Mouse (Mus musculus) liver, embryonic 12.5 days (tissue): ENCODE measurements around the gene Ppm1n. TPM values are rescaled to one million over a fixed set of nuclear protein-coding genes. Genes with fewer than 3 reads are reported as not detected.

Source experiments
- ATAC-seq: fragments of 200-750 bp; cut with Nextera tagmentation; 2 replicates; pipeline ENCODE4 v1.8.0; 2017; ENCODE audit warnings: moderate number of reproducible peaks, mild to moderate bottlenecking, moderate library complexity
- H3K27ac ChIP-seq: fragments of 300-500 bp; sonication (generic); 2 replicates; pipeline ENCODE4 v1.5.1; 2016; ENCODE audit warnings: mild to moderate bottlenecking
- H3K27me3 ChIP-seq: fragments of 300-500 bp; sonication (generic); replicated peaks from 2 replicates; pipeline ENCODE4 v1.6.1; 2016; ENCODE audit warnings: mild to moderate bottlenecking, moderate library complexity
- H3K36me3 ChIP-seq: fragments of 300-500 bp; sonication (generic); 2 replicates; pipeline ENCODE4 v1.6.1; 2016; ENCODE audit warnings: mild to moderate bottlenecking, moderate library complexity
- H3K4me1 ChIP-seq: fragments of 300-500 bp; sonication (generic); 2 replicates; pipeline ENCODE4 v1.6.1; 2016
- H3K4me2 ChIP-seq: fragments of 300-500 bp; sonication (generic); 2 replicates; pipeline ENCODE4 v1.6.1; 2016; ENCODE audit warnings: mild to moderate bottlenecking, moderate library complexity
- H3K4me3 ChIP-seq: fragments of 300-500 bp; sonication (generic); 2 replicates; pipeline ENCODE4 v1.5.1; 2016; ENCODE audit warnings: mild to moderate bottlenecking, moderate library complexity
- H3K9ac ChIP-seq: fragments of 300-500 bp; sonication (generic); 2 replicates; pipeline ENCODE4 v1.6.1; 2016; ENCODE audit warnings: mild to moderate bottlenecking, moderate library complexity
- H3K9me3 ChIP-seq: fragments of 300-500 bp; sonication (generic); replicated peaks from 2 replicates; pipeline ENCODE4 v1.6.1; 2016; ENCODE audit warnings: mild to moderate bottlenecking, moderate library complexity
- WGBS: fragments of 180-500 bp; shearing (Covaris S2); methylation state at CpG from one replicate; pipeline ENCODE4 v1.1.7; 2016; ENCODE audit not compliant: insufficient replicate concordance; 5-methylcytosine and 5-hydroxymethylcytosine counted together
- polyA plus RNA-seq: library from polyadenylated mRNA; unstranded; fragments of >200 nt; fragmentation: Nextera tagmentation; extraction: Ambion mirVana; gene quantifications from 2 replicates; pipeline ENCODE4 v1.2.1, GENCODE M21; 2016

The Ppm1n gene
- polyA plus RNA-seq, 1 experiment from 2014 or later: not detected

GRCm38 (mm10) chr7:19305796-19306765, 26.2 kb upstream of the Ppm1n start:
- H3K27ac ChIP-seq: no peak overlapping the region
- H3K9ac ChIP-seq: no peak overlapping the region
- no peak for ATAC-seq
- no peak overlapping the region for H3K4me3 ChIP-seq
- no peak overlapping the region for H3K4me2 ChIP-seq
- H3K36me3 ChIP-seq: no peaks in the 10 kb centered on the region
- no peaks in the 10 kb centered on the region for H3K9me3 ChIP-seq
- 43% methylated on average over 16 of the region's 16 CpGs for WGBS
- peaks cover 83% of the 10 kb centered on the region for H3K27me3 ChIP-seq
- peaks cover 52% of the 10 kb centered on the region for H3K4me1 ChIP-seq

GRCm38 (mm10) chr7:19305413-19305735, 25.5 kb upstream of the Ppm1n start:
- no peak for ATAC-seq
- no peaks in the 10 kb centered on the region for H3K36me3 ChIP-seq
- peaks cover 51% of the 10 kb centered on the region for H3K4me1 ChIP-seq
- H3K9me3 ChIP-seq: no peaks in the 10 kb centered on the region
- 0 out of 2 replicates have a peak overlapping the region, but pooled peaks have one; percentile 0 for H3K9ac ChIP-seq
- peak overlapping the region; percentile 42 for H3K4me2 ChIP-seq
- no peak overlapping the region for H3K27ac ChIP-seq
- 8% methylated on average over 6 of the region's 6 CpGs for WGBS
- peak overlapping the region; percentile 38; the same call in 1 of the 2 replicates for H3K4me3 ChIP-seq
- peaks cover 77% of the 10 kb centered on the region for H3K27me3 ChIP-seq

- Histone ChIP-seq H3K36me3 (no peaks in the 10 kb centered on the region), H3K4me3 (peak overlapping the region; percentile 38), H3K4me1 (peaks cover 47% of the 10 kb centered on the region), H3K4me2 (peak overlapping the region; percentile 42), H3K9me3 (no peaks in the 10 kb centered on the region), H3K27ac (no peak overlapping the region), H3K27me3 (peaks cover 77% of the 10 kb centered on the region), H3K9ac (0 out of 2 replicates have a peak overlapping the region, but pooled peaks have one; percentile 0)
- no peak for ATAC-seq
- 2% methylated on average over 47 of the region's 48 CpGs for WGBS
Observed at GRCm38 (mm10) chr7:19304501-19305412, 24.9 kb upstream of the Ppm1n start.

- Histone ChIP-seq H3K4me3 (no peak overlapping the region), H3K4me1 (peaks cover 37% of the 10 kb centered on the region), H3K27ac (no peak overlapping the region), H3K27me3 (peaks cover 68% of the 10 kb centered on the region), H3K4me2 (peak overlapping the region; percentile 42), H3K36me3 (no peaks in the 10 kb centered on the region), H3K9me3 (no peaks in the 10 kb centered on the region), H3K9ac (no peak overlapping the region)
- ATAC-seq: no peak
- WGBS: under 1% methylated on average over 16 of the region's 16 CpGs
Observed at GRCm38 (mm10) chr7:19303770-19304169, 23.9 kb upstream of the Ppm1n start.

- Histone ChIP-seq H3K27me3 (peaks cover 68% of the 10 kb centered on the region), H3K4me2 (no peak overlapping the region), H3K4me1 (peaks cover 30% of the 10 kb centered on the region), H3K27ac (no peak overlapping the region), H3K4me3 (no peak overlapping the region), H3K36me3 (no peaks in the 10 kb centered on the region), H3K9me3 (no peaks in the 10 kb centered on the region), H3K9ac (no peak overlapping the region)
- ATAC-seq: no peak
- 81% methylated on average over 12 of the region's 12 CpGs for WGBS
Observed at GRCm38 (mm10) chr7:19303046-19303305, 23.1 kb upstream of the Ppm1n start.

- Histone ChIP-seq H3K36me3 (no peaks in the 10 kb centered on the region), H3K4me2 (no peak overlapping the region), H3K27me3 (peaks cover 63% of the 10 kb centered on the region), H3K27ac (no peak overlapping the region), H3K4me3 (no peak overlapping the region), H3K9me3 (no peaks in the 10 kb centered on the region), H3K4me1 (peaks cover 25% of the 10 kb centered on the region), H3K9ac (no peak overlapping the region)
- WGBS: 40% methylated on average over 13 of the region's 13 CpGs
- no peak for ATAC-seq
Observed at GRCm38 (mm10) chr7:19302264-19303045, 22.6 kb upstream of the Ppm1n start.

GRCm38 (mm10) chr7:19301461-19302263, 21.8 kb upstream of the Ppm1n start:
- no peak overlapping the region for H3K9ac ChIP-seq
- peak overlapping the region; percentile 57 for H3K4me3 ChIP-seq
- H3K36me3 ChIP-seq: no peaks in the 10 kb centered on the region
- peak overlapping the region; percentile 51 for H3K4me2 ChIP-seq
- H3K4me1 ChIP-seq: peaks cover 25% of the 10 kb centered on the region
- no peak overlapping the region for H3K27ac ChIP-seq
- peaks cover 55% of the 10 kb centered on the region for H3K27me3 ChIP-seq
- WGBS: 12% methylated on average over 16 of the region's 16 CpGs
- no peak for ATAC-seq
- no peaks in the 10 kb centered on the region; the same call in 1 of the 2 replicates for H3K9me3 ChIP-seq

GRCm38 (mm10) chr7:19300501-19301421, 20.9 kb upstream of the Ppm1n start:
- no peaks in the 10 kb centered on the region; the same call in 1 of the 2 replicates for H3K9me3 ChIP-seq
- H3K27ac ChIP-seq: no peak overlapping the region
- peak overlapping the region; percentile 57 for H3K4me3 ChIP-seq
- ATAC-seq: peak; percentile 81
- peaks cover 46% of the 10 kb centered on the region for H3K27me3 ChIP-seq
- H3K9ac ChIP-seq: peak overlapping the region; percentile 45; the same call in 1 of the 2 replicates
- peaks cover 25% of the 10 kb centered on the region for H3K4me1 ChIP-seq
- H3K4me2 ChIP-seq: peak overlapping the region; percentile 51
- no peaks in the 10 kb centered on the region for H3K36me3 ChIP-seq
- WGBS: under 1% methylated on average over 29 of the region's 29 CpGs

- peaks cover 31% of the 10 kb centered on the region for H3K27me3 ChIP-seq
- peaks cover 23% of the 10 kb centered on the region for H3K4me1 ChIP-seq
- no peaks in the 10 kb centered on the region for H3K36me3 ChIP-seq
- no peak overlapping the region for H3K9ac ChIP-seq
- ATAC-seq: no peak
- H3K27ac ChIP-seq: no peak overlapping the region
- WGBS: 16% methylated on average over 3 of the region's 3 CpGs
- no peak overlapping the region for H3K4me3 ChIP-seq
- H3K9me3 ChIP-seq: no peaks in the 10 kb centered on the region; the same call in 1 of the 2 replicates
- no peak overlapping the region for H3K4me2 ChIP-seq
Observed at GRCm38 (mm10) chr7:19299194-19299593, 19.3 kb upstream of the Ppm1n start.

- no peak overlapping the region for H3K4me3 ChIP-seq
- ATAC-seq: no peak
- H3K27ac ChIP-seq: no peak overlapping the region
- H3K9ac ChIP-seq: no peak overlapping the region
- 78% methylated on average over 5 of the region's 5 CpGs for WGBS
- H3K9me3 ChIP-seq: no peaks in the 10 kb centered on the region; the same call in 1 of the 2 replicates
- H3K4me2 ChIP-seq: no peak overlapping the region
- H3K27me3 ChIP-seq: peaks cover 17% of the 10 kb centered on the region
- peaks cover 31% of the 10 kb centered on the region for H3K4me1 ChIP-seq
- H3K36me3 ChIP-seq: no peaks in the 10 kb centered on the region
Observed at GRCm38 (mm10) chr7:19297794-19298193, 17.9 kb upstream of the Ppm1n start.
